Mouse (Mus musculus) adrenal gland, postnatal 4 days (tissue): Measurements from ENCODE around the gene Aass. TPM values are rescaled to one million over a fixed set of nuclear protein-coding genes. Genes with fewer than 3 reads are reported as not detected.

ENCODE experiments used
- DNase-seq, 2 experiments: peaks; one replicate each; pipeline ENCODE4 v3.0.0; 2021 to 2022; ENCODE audit warnings: low spot score in 2 of 2, mixed read lengths in 2 of 2
- total RNA-seq, 2 experiments: library from RNA; stranded (reverse); gene quantifications; 2 replicates each; pipeline ENCODE4 v1.2.3; 2021

Aass gene
- total RNA-seq, 2 experiments from 2014 or later, result 2.0 to 4.4 TPM

- no peak for DNase-seq
Observed at GRCm38 (mm10) chr6:23076060-23076459, 56.7 kb downstream of the Aass start.

DNA sequence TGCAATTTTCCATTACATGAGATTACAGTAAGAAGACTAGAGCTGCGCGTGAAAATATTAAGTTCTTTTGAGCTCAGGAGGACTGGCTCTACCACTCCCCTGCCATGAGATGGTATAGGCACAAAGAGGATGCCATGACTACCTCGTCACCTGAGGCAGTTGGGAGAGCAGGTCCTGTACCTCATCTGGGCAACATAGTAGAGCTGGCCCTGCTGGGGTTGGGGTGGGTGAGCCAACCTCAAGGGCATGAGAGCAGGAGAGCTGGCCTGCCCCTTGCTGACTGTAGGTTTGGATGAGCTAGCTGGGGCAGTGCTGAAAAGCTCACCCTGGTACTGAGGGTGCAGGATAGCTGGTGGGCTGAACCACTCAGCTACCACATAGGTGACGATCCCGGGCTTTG, 77.1 kb downstream of the Aass start:
- no peak for DNase-seq

DNA sequence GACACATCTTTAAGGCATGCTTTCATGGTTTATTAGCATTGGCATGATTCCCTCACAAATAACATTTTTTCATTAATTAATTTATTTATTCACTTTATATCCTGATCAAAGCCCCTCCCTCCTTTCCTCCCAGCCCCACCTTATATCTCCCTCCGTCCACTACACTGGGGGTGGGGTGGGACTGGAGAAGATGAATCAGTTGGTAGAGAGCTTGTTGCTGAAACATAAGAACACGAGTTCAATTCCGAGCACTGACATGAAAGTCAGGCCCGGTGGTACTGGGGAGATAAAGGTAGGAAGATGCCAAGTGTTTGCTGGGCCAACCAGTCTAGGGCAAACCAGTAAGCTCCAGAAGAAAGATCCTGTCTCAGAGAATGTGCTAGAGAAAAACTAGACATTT, 84.0 kb downstream of the Aass start:
- DNase-seq, result no peak

- DNase-seq, result no peak
Observed at GRCm38 (mm10) chr6:23028251-23028650, 104.5 kb downstream of the Aass start.

Other genes starting within 250 kb of the Aass start
- not detected for gene Fezf1, start 115.4 kb upstream of the Aass start, total RNA-seq